Mouse (Mus musculus) MEL (cell line): ENCODE data around the gene Gmds.

Experiments used
- CTCF ChIP-seq, 3 experiments: IDR thresholded peaks in 2 of 3; conservative IDR thresholded peaks in 1 of 3; 2 replicates each; pipeline ENCODE4 v1.5.1; 2011 to 2012; ENCODE audit warnings: low read length in 3 of 3, low read depth in 2 of 3, mild to moderate bottlenecking in 2 of 3, improper control_type of control experiment in 1 of 3, inconsistent platforms in 1 of 3, mixed read lengths in 1 of 3, moderate library complexity in 1 of 3; ENCODE audit not compliant: control insufficient read depth in 1 of 3, insufficient read depth in 1 of 3, poor library complexity in 1 of 3, severe bottlenecking in 1 of 3
- POLR2A ChIP-seq, 2 experiments: IDR thresholded peaks; 2 replicates each; pipeline ENCODE4 v1.6.1; 2011 to 2012; ENCODE audit warnings: low read length in 2 of 2, mild to moderate bottlenecking in 2 of 2, control low read depth in 1 of 2, improper control_type of control experiment in 1 of 2, low read depth in 1 of 2, moderate library complexity in 1 of 2; ENCODE audit not compliant: control insufficient read depth in 1 of 2, insufficient read depth in 1 of 2, poor library complexity in 1 of 2
- POLR2AphosphoS2 ChIP-seq: IDR thresholded peaks from 2 replicates; pipeline ENCODE4 v1.6.1; 2011; ENCODE audit warnings: low read length, improper control_type of control experiment
- UBTF ChIP-seq: IDR thresholded peaks from 2 replicates; pipeline ENCODE4 v1.6.1; 2012; ENCODE audit warnings: low read depth, mild to moderate bottlenecking, inconsistent platforms, low read length, improper control_type of control experiment, moderate library complexity, borderline replicate concordance; ENCODE audit not compliant: insufficient read depth

- TF ChIP-seq POLR2AphosphoS2 = no peak
- TF ChIP-seq UBTF = no peak
- TF ChIP-seq POLR2A (IDR thresholded peaks at IDR 0.05; ENCODE audit: control insufficient read depth in 1 of 2, insufficient read depth in 1 of 2, low read depth in 1 of 2, low read length in 2 of 2, poor library complexity in 1 of 2) = no peak
- TF ChIP-seq CTCF (IDR thresholded peaks at IDR 0.05 in 2 of 3, conservative IDR thresholded peaks at IDR 0.05 in 1 of 3; ENCODE audit: control insufficient read depth in 1 of 3, insufficient read depth in 1 of 3, low read depth in 2 of 3, low read length in 3 of 3, poor library complexity in 1 of 3, severe bottlenecking in 1 of 3) = no peak
Observed at GRCm38 (mm10) chr13:32129970-32130369, 208.6 kb downstream of the Gmds start.
